Mouse (Mus musculus): ENCODE data around the gene Lgi4.

Gene Lgi4

DNA sequence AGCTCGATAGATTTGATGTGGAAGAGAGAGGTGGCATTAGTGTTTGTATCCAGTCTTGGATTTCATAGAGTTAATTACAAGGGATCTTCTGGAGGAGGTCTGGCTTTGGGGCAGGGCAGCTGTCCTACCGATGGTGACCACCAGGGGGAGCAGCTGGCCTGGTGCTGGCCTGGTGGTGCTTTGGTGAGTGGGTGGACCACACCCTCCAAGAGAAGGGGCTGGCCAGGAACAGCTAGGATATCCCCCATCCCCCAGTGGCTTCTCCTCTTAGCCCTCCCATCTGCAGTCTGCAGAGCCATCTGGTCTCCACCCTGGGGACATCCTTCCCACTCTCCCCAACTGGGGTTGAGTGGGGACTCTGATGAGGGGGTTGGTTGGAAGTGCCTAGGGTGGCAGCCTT, at the start of gene Lgi4:
Gene Lgi4, plus strand, starts transcription at position 235 of the 400 bp plus-strand sequence.
- in situ Hi-C loops (cut with MboI, MseI) = no loop called here

DNA sequence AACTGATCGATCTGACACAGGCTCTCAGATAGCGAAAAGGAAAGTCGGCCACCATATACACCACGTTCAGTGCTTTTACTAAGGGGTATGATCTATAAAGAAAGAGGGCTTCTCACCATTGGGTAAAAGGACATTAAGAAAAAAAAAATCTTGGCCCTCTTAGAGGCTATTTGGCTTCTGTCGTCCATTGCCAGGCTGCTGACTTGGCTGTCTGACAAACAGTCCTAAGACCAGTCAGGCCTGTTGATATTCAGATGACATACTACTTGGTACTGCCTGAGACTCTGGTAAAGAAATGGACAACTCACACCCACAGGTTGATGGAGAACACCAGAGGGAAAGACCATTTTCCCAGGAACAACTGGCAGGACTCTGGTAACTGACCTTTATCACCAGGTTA, 46.2 kb upstream of the Lgi4 start:
- in situ Hi-C loops (cut with MboI, MseI) = no loop called here

DNA sequence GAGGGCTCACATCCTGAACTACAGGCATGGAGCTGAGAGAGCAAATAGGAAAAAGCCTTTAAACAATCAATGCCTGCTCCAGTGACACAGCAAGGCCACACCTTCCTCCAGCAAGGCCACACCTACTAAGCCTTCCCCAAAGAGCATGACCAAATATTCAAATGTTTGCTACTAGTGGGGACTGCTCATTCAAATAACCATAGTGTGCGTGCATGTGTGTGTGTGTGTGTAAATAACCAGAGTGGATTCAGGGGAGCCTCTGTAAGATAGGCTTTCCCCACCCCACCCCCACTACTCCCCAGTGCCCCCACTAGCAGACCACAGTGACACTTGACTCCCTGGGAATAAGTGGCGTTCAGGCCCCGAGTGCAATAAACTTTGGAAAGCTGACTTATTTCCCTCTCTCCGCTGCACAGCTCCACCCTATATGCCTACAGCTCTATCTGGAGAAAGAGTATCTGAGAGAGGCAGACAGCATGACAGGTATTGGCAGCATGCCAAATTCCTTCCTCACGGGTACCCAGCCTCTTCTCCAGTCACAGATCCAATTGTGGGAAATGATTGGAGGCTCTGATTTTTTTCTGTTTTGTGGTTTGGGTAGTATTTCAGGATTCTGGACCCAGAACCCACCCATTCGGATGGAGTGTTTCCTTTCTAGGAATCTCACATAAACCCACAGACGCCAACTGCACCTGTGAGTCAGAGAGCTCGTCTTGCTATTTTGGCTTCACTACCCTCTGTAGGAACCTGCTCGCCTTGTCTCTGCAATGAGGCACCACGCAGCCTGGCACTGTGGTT, 41.8 kb upstream of the Lgi4 start:
- in situ Hi-C loops (cut with MboI, MseI) = no loop called here

DNA sequence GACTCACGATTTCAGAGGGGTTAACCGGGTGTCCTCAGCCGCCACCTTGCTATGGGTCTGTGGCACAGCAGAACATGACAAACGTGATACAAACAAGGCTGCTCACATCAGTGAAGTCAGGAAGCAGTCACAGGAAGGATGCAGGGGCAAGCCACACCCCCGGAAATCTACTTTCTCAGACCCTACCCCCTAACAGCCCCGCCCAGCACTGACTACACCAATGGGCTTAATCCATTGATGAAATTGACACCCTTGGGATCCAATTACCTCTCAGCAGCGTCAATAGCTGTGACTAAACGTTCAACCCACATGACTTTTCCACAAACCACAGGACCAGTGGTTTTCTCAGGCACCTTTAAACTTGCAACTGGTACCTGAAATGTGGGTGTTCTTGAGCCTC, 30.5 kb upstream of the Lgi4 start:
- in situ Hi-C loops (cut with MboI, MseI) = no loop called here

DNA sequence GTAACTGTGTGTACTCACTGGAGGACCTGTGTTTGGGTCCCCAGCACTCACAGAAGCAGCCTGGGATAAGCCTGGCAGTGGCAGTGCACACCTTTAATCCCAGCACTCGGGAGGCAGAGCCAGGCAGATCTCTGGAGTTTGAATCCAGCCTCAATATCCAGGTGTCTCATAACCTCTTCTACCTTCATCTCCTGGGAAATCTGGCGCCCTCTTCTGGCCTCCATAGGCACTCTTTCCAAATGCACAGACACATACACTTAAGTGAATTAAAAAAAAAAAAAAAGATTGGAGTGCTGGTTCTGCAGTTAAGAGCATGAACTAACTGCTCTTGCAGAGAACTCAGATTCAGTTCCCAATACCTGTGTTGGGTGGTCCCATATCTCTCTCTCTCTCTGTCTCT, 28.4 kb upstream of the Lgi4 start:
- in situ Hi-C loops (cut with MboI, MseI) = no loop called here

DNA sequence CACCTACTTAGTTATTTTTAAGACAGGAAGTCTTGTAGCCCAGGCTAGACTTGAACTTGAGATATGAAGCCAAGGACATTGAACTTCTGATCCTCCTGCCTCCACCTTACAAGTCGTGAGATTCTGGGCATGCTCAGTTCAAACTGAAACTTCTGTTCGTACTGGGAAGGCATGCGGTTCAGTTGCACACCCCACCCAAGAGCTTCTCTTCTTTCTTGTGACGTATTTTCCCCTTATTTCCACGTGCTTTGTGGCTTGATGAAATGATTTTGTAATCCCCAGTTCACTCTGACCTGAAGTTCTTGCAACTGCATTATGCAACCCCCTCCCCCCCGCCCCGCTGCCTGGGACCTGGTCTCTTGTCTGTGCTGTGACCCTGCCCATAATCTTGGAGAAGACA, 27.4 kb upstream of the Lgi4 start:
- in situ Hi-C loops (cut with MboI, MseI) = no loop called here

DNA sequence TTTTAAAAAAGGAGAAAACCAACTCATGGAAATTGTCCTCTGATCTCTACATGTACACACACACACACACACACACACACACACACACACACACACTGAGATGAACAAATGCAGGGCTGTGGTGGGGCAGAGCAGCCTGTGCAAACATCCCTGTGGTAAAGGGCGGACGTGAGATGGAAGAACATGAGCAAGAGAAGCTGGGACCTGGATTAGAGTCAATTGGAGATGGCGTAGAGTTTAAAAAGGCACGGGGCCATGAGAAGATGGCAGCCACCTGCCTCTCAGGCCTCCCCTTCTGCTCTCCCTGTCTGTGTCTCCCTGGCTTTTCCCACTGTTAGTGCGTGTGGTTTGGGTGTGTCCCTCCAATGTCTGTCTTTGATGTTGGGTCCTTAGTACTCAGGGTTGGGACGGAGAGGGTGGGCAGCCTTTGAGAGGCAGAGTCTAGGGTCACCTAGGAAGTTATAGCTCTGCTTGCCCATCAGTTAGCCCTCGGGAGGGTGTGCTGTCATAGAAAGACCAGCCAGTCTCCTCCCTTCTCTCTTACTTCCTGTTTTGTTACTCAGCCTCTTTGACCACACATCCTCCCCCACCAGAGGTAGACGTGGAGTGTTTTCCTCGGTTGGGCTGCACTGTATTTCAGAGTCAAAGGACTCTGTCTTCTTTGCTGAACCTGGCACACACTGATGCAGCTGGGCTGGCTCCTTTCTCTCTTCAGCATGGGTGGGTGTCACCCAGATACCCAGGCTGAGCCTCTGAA, 25.6 kb upstream of the Lgi4 start:
- in situ Hi-C loops (cut with MboI, MseI) = no loop called here

DNA sequence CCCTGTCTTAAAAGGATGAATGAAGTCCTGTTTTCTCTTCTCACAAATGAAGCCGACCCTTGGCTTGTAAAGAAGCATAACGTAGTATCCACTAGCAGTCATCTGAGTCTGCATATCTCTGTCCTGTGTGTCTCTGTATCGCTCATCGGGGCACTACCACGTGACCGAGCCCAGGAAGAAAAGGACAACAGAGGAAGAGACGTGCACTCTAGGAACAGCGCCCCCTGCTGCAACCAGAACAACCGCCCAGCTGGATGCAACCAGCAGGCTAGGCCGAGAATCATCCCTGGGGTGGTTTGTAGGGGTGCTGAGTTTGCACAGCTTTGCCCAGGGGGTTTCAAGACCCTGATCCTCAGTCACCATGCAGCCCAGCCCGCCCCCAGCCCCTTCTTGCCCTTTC, 24.4 kb upstream of the Lgi4 start:
- in situ Hi-C loops (cut with MboI, MseI) = no loop called here

DNA sequence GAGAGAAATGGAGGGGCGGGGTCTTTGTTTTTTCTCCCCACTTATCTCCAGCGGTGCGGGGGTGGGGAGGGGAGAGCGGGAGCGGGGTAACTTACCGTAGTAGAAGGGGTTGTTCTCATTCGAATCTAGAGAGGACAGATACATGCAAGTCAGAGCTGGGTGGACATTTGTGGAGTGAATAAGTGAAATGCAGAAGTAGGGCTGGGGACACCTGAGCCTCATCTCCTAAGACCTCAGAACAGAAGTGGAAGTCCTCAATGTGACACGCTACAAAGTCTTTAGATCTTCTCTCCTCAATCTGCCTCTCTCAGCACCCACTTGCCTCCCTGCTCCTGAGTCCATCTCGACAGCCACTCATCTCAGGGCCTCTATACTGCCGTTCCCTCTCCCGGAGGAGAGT, 23.9 kb upstream of the Lgi4 start:
- in situ Hi-C loops (cut with MboI, MseI) = no loop called here

DNA sequence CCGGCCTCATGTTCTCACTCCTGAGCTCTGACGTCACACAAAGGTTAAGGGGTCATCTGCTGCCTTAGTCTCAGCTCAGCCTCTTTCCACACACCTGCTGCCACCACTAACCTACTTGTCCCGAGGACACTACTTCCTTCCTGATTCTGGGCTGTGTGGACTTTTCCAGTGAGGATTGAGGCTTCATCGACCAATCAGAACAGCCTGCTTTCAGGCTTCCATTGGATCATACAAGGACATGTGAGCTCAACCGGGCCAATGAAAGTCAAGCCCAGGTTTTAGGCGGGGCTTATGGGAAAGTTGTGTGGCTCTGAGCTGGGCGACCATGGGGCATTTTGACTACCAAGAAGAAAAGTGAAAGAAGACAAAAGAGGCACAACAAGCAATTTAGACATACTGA, 22.2 kb upstream of the Lgi4 start:
- in situ Hi-C loops (cut with MboI, MseI) = no loop called here

DNA sequence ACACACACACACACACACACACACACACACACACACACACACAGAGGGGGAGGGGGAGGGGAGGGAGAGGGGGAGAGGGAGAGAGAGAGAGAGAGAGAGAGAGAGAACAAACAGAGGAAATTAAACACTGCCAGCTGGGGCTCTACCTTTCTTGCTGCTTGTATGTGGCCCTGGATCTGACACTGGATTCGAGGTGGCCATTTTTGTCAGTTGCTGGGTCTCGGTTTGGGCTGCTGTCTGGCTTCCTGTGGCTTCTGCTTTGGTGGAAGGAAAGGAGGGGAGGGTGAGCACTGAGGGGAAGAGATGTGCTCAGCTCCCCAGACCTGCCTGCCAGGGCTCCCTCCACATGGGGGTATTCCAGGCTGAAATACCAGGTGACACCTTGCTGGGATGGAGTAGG, 21.5 kb upstream of the Lgi4 start:
- in situ Hi-C loops (cut with MboI, MseI) = no loop called here

DNA sequence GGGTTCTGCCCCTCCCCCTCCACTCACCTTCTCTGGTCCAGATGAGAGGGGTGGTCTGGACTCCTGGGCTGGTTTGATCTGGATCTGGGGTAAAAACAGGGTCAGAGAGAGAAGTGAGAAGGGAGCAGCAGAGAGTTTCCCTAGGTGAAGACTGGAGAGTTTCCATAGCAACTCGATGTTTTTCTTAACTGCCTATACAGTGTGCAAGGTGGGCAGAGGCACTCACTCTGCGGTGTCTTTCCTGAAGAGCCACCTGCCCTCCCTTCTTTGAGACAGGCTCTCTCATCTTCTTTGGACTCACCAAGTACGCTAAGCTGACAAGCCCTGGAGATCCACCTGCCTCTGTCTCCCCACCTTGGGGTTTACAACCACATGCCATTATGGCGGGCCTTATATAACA, 20.1 kb upstream of the Lgi4 start:
- in situ Hi-C loops (cut with MboI, MseI) = no loop called here

DNA sequence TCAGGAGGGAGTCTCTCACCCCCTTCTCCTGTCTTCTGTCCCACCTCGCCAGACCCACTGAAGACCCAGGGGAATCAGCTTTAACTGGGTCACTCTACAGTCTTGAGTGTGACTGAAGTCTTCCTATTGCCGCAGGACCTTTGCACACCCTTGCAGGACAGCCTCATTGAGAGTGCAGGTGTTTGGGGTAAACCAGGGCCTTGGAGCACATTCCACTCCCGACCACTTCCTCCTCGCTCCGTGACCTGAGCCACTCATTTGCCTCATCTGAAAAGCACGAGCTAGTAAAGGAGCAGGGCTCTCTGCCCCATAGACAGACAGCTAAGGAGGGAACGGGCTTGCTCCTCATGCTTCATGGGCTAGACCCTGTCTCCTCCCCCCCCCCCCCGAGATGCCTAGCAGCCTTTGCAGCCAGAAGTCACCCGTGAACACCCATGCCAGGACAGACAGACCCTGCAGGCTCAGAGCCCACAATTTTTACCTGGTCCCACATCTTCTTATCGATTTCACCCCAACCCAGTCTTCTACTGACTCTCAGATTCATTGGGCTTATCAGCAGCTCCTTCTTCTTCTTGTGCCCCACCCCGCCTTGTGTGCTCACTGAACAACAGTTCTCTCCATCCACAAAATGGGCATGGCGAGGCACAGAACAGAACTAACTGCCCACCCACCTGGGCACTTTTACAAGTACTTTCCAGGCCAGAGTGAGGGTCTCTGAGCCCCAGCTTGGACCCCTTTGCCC, 18.7 kb upstream of the Lgi4 start:
- in situ Hi-C loops (cut with MboI, MseI) = loop anchor here (5.0 kb wide), 1 partner anchor 107 kb away; no protein-coding TSS in a partner anchor

DNA sequence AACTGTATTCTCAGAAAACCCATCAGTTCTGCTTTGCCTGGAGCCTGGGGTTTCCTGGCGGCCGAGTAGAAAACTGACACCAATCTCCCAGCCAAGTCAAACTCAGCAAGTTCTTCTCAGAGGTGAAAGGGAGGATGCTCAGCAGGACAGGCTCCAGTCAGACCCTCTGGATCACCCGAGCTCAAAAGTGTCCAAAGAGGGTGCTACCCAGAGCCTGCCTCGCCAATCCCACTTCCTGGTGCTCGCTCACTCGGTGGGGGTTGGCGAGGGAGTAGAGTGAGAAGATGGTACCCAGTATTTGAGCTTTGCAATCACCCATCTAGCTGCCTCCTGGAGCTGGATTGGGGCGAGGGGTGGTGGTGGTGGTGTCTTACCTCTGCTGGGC, 18.1 kb upstream of the Lgi4 start:
- in situ Hi-C loops (cut with MboI, MseI) = loop anchor here (5.0 kb wide), 1 partner anchor 106 kb away; no protein-coding TSS in a partner anchor

DNA sequence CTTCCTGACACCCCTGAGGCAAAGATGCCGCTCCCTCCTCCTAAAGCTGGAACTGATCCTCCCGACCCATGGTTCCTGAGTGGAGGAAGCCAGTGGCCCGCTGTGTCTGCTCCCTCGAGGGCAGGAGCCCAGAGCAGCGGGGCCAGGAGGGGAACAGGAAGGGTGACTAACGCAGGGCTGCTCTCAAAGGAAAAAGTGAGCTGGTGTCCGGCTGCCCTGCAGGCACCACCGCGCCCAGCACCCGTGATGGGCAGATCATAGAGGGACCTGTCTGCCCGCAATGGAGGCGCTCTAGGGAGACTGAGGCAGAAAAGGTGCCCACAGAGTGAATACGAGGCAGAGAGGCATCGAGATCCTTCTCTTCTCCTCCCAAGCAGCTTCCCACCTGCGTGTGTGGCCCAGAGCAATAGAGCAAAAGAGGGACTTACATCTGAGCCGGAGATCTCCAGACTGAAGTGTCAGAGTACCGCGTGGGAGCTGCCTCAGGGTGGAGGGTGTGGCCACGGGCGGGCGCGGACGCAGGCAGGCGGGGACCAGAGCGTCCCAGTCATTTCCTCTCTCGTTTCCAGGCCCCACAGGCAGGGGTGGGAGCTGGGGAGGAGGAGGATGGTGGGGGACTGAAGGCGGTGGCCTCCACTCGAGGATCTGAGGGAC, 17.4 kb upstream of the Lgi4 start:
- in situ Hi-C loops (cut with MboI, MseI) = loop anchor here (5.0 kb wide), 1 partner anchor 106 kb away; no protein-coding TSS in a partner anchor

DNA sequence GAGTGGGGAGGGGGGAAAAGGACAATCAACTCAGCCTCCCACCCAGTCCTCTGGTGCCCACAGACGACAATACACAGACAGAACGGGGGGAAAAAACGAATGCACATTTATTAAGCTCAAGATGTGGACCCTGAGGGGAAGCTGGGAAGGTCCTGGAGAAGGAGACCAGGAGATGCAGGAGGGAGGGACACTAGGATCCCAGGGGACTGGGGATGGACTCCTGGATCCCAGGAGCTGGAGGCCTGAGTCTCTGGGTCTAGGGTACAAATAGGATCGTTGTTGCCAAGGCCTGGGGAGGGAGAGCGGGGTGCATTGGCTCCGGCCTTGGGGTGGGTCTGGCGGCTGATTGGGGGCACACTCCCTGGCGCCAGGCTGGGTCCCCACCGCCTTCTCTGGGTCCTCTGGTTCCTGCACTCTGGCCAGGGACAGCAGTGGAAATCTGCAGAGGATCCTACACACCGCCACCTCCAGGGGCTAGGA, 16.7 kb upstream of the Lgi4 start, which contains the start of gene Fxyd5:
Gene Fxyd5, minus strand, starts transcription at position 51 of the 480 bp plus-strand sequence.
- in situ Hi-C loops (cut with MboI, MseI) = loop anchor here (5.0 kb wide), 1 partner anchor 105 kb away; no protein-coding TSS in a partner anchor

DNA sequence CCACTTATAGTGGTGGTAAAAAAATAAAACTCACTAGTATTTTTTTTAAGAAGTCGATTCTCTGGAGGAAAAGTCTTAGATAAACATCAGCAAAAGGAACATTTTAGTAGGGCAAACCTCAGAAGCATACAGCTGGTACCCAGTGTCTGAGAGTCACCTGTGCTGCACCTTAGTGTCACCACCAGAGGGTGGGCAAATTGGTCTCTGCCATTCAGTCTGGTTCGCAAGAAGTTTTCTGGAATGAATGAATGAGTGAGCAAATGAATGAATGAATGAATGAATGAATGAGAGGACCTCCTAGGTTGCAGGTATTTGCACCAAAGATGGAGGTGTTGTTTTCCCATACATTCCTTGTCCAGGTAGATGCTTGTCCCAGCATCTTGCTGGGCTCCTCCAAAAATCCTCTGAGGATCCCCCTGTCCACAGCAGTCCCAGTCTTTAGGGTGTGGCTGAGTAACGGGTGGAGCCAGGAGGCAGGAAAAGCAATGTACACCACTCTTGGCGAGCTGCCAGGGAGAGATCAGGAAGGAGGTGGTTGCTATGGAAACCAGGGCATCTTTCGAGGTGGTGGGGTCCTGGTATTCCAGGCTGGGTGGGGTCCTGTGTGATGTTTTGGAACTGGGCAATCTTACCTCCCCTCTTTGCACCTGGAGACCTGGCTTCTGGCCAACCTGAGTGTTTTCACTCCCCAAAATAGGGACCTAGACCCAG, 9.9 kb upstream of the Lgi4 start:
- in situ Hi-C loops (cut with MboI, MseI) = loop anchor here (5.0 kb wide), 1 partner anchor 128 kb away; no protein-coding TSS in a partner anchor

DNA sequence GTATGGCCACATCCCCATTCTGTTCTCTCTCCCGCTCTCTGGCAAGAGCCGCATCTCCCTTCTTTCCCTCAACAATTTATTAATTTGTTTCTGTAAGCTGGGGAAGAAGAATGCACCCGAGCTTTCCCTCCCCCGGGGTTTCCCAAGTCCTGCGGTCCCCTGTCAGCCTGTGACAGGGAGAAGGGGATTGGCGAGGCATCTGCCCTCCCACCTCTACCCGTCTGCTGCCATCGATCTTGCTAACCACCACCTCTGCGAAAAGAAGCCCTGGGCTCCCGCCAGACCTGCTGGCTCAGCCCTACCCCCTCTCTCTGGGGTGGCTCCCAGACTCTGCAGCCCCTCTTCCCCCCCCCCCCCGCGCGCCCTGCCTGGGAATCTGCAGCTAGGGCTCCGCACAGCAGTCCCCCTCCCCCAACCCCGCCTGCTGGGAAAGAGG, 9.3 kb upstream of the Lgi4 start:
- in situ Hi-C loops (cut with MboI, MseI) = loop anchor here (5.0 kb wide), 1 partner anchor 127 kb away; no protein-coding TSS in a partner anchor

DNA sequence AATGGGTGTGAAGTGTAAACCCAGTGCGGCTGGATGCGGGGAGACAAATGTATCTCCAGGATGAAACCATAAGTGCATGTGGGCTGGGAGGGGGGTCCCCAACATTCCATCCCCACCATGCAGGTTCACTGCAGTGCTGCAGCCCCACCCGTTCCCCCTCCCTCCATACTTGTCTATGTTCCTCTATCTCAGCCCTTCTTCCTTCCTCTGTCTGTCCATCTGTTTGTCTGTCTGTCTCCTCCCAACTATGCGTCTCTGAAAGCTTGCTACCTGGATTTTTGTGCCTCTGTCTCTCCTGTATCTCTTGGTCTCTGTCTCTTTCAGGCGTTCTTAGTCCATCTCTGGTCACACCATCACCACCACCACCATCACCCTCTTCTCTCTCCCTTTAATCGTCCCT, 8.7 kb upstream of the Lgi4 start:
- in situ Hi-C loops (cut with MboI, MseI) = no loop called here

DNA sequence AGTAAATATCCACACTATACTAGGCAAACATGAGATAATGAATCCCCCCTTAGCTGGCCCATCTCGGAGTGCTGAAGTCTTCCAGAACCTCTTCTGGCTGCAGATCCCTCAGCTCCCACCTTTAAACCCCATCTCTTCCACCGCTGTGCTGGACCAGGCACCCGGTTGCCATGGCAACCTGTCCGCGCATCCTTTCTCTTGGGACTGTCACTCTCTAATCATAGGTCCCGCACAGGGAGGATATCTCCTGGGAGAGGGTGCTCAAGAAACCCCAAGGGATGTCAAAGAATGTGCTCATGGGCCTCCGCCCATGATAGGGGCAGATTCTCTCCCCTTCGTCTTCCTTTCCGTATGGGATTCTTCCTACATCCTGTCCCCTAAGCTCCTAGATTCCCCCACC, 8.2 kb upstream of the Lgi4 start:
- in situ Hi-C loops (cut with MboI, MseI) = no loop called here

Data from regulatory T cell (primary cell).